Mouse (Mus musculus): ENCODE data around the gene Pigt.

DNA sequence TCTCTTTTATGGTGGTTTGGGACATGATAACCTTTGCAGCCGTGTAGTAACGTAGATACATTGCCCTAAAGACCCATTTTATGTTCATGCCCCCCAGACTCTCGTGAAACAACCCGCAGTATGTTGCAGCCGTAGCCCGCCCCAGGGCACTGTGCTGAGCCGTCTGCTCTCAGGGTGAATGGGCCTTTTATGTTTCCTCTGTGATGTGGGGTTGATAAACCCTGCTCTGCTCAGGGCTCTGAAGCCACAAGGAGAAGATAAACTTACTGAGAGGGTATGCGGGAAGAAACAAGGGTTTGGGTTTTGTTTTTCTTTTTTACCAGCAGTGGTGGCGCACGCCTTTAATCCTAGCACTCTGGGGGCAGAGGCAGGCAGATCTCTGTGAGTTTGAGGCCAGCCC lies 37.0 kb downstream of the Pigt start:
- no peak for TF ChIP-seq POLR2A (IDR thresholded peaks at IDR 0.05; ENCODE audit: insufficient read depth, low read depth, low read length)
- TF ChIP-seq CTCF (IDR thresholded peaks at IDR 0.05) = no peak
